ENCODE assay signal across 30 mouse cellular contexts in the genomic region with DNA sequence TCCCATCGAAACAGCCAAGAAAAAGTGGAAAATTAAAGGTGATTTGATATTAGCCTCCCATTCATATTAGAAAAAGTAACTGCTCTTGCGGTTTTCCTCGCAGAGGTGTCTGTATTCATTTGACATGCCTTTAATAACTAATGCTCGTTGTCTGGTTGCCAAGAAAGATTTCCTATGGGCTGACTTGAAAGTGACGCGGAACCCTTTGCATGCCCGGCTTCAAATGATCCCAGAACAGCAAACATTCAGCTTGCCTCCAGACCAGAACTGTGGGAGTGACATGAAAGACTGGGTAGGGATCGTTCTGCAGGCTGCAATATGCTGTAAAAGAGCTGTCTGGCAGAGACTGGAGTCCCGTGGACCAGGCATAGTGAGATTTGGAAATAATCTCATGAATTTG.
DNase-seq lines count a peak whose midpoint lies in the region; ATAC-seq lines count a peak whose summit lies in the region.
"Had no signal": no experiment of that assay in that cellular context is flagged by ENCODE, and none has a peak within 500 bp of the region (broad histone marks: within the 10 kb centered on the region; RNA-seq: fewer than 3 reads in every experiment).

No protein-coding gene starts in this region.

- ATAC-seq in forebrain, embryonic 14.5 days: no peak
- ATAC-seq in forebrain, embryonic 12.5 days (ENCODE audit: low FRiP score): no peak
- ATAC-seq in midbrain, embryonic 15.5 days (replicated peaks): no peak
- ATAC-seq in midbrain, embryonic 13.5 days: no peak
- ATAC-seq in limb, embryonic 12.5 days (ENCODE audit: insufficient number of reproducible peaks, insufficient read depth, low FRiP score, low TSS enrichment, low read depth): no peak
- ATAC-seq: activated CD4-positive, CD25-positive, alpha-beta regulatory T cell, adult 4 months; forebrain, embryonic 16.5 days; inflammation-experienced regulatory T-cells, adult 6 months; midbrain, embryonic 16.5 days had no signal

- 75% methylated on average over 9 of the region's 9 CpGs for WGBS in forebrain, embryonic 14.5 days
- WGBS in forebrain, embryonic 12.5 days: 78% methylated on average over 9 of the region's 9 CpGs
- WGBS in midbrain, embryonic 15.5 days: 51% methylated on average over 9 of the region's 9 CpGs
- WGBS in midbrain, embryonic 13.5 days: 66% methylated on average over 9 of the region's 9 CpGs
- WGBS in limb, embryonic 12.5 days: 51% methylated on average over 9 of the region's 9 CpGs

- H3K9me3 ChIP-seq in forebrain, embryonic 14.5 days (replicated peaks; ENCODE audit: control insufficient read depth, low read length): no peaks in the 10 kb centered on the region
- H3K9me3 ChIP-seq in forebrain, embryonic 12.5 days: no peaks in the 10 kb centered on the region
- H3K9me3 ChIP-seq in midbrain, embryonic 15.5 days: no peaks in the 10 kb centered on the region
- H3K9me3 ChIP-seq in midbrain, embryonic 13.5 days: no peaks in the 10 kb centered on the region
- H3K9me3 ChIP-seq in limb, embryonic 12.5 days: no peaks in the 10 kb centered on the region
- H3K9me3 ChIP-seq: hindbrain, embryonic 15.5 days; neural tube, embryonic 13.5 days had no signal

- H3K4me1 ChIP-seq in forebrain, embryonic 14.5 days (ENCODE audit: control insufficient read depth, insufficient read depth, low read length): peaks cover 11% of the 10 kb centered on the region
- peaks cover 24% of the 10 kb centered on the region for H3K4me1 ChIP-seq in forebrain, embryonic 12.5 days
- H3K4me1 ChIP-seq in midbrain, embryonic 15.5 days: peaks cover 36% of the 10 kb centered on the region
- H3K4me1 ChIP-seq in midbrain, embryonic 13.5 days (replicated peaks): peaks cover 47% of the 10 kb centered on the region
- H3K4me1 ChIP-seq in limb, embryonic 12.5 days (replicated peaks): peaks cover 28% of the 10 kb centered on the region

- no peaks in the 10 kb centered on the region for H3K36me3 ChIP-seq in forebrain, embryonic 14.5 days (ENCODE audit: control insufficient read depth, insufficient read depth, low read length)
- H3K36me3 ChIP-seq in forebrain, embryonic 12.5 days (replicated peaks): no peaks in the 10 kb centered on the region
- no peaks in the 10 kb centered on the region for H3K36me3 ChIP-seq in midbrain, embryonic 15.5 days (replicated peaks)
- no peaks in the 10 kb centered on the region for H3K36me3 ChIP-seq in midbrain, embryonic 13.5 days
- no peaks in the 10 kb centered on the region for H3K36me3 ChIP-seq in limb, embryonic 12.5 days
- H3K36me3 ChIP-seq: heart, embryonic 12.5 days; hindbrain, embryonic 15.5 days; neural tube, embryonic 13.5 days had no signal

- no peak overlapping the region for H3K4me2 ChIP-seq in forebrain, embryonic 14.5 days (ENCODE audit: low read length)
- H3K4me2 ChIP-seq in forebrain, embryonic 12.5 days: no peak overlapping the region
- no peak overlapping the region for H3K4me2 ChIP-seq in midbrain, embryonic 15.5 days
- no peak overlapping the region for H3K4me2 ChIP-seq in midbrain, embryonic 13.5 days (replicated peaks)
- H3K4me2 ChIP-seq in limb, embryonic 12.5 days: no peak overlapping the region
- H3K4me2 ChIP-seq: heart, embryonic 12.5 days; hindbrain, embryonic 15.5 days; liver, embryonic 11.5 days; neural tube, embryonic 13.5 days had no signal

- DNase-seq in forebrain, embryonic 14.5 days (ENCODE audit: low spot score): peak; percentile 25
- no peak for DNase-seq in adipocyte (ENCODE audit: low spot score)
- DNase-seq in right cerebral cortex, postnatal 4 days: no peak
- no peak for DNase-seq in kidney, postnatal 36 days
- DNase-seq: adrenal gland, adult 8-10 months; cerebellum, adult 11-12 months; cerebellum, postnatal 10 days; gastrocnemius, adult 2 months; heart, adult 2 months; heart, postnatal 4 days; kidney, adult 11 months; kidney, postnatal 14 days; lung, postnatal 4 days; thymus, adult 18-20 months; thymus, postnatal 25 days had no signal

- H3K9ac ChIP-seq in forebrain, embryonic 14.5 days (ENCODE audit: low read length): no peak overlapping the region
- H3K9ac ChIP-seq in forebrain, embryonic 12.5 days: no peak overlapping the region
- H3K9ac ChIP-seq in midbrain, embryonic 15.5 days: no peak overlapping the region
- H3K9ac ChIP-seq in midbrain, embryonic 13.5 days (replicated peaks): no peak overlapping the region
- no peak overlapping the region for H3K9ac ChIP-seq in limb, embryonic 12.5 days (replicated peaks)
- H3K9ac ChIP-seq: heart, embryonic 12.5 days; hindbrain, embryonic 15.5 days; neural tube, embryonic 13.5 days had no signal

- H3K27ac ChIP-seq in forebrain, embryonic 14.5 days (ENCODE audit: low read depth, low read length): no peak overlapping the region
- H3K27ac ChIP-seq in forebrain, embryonic 12.5 days: no peak overlapping the region
- H3K27ac ChIP-seq in midbrain, embryonic 15.5 days: peak overlapping the region; percentile 31; the same call in 1 of the 2 replicates
- H3K27ac ChIP-seq in midbrain, embryonic 13.5 days: no peak overlapping the region
- peak overlapping the region; percentile 17; the same call in 1 of the 2 replicates for H3K27ac ChIP-seq in limb, embryonic 12.5 days
- H3K27ac ChIP-seq: gastrocnemius, adult 2 months; heart, adult 2 months; hindbrain, embryonic 15.5 days; layer of hippocampus, adult 2 months; neural tube, embryonic 13.5 days had no signal

- H3K27me3 ChIP-seq in forebrain, embryonic 14.5 days (replicated peaks; ENCODE audit: control insufficient read depth, insufficient read depth, low read length): no peaks in the 10 kb centered on the region
- peaks cover 12% of the 10 kb centered on the region; the same call in 1 of the 2 replicates for H3K27me3 ChIP-seq in forebrain, embryonic 12.5 days
- H3K27me3 ChIP-seq in midbrain, embryonic 15.5 days (replicated peaks): no peaks in the 10 kb centered on the region
- peaks cover 14% of the 10 kb centered on the region for H3K27me3 ChIP-seq in midbrain, embryonic 13.5 days
- H3K27me3 ChIP-seq in limb, embryonic 12.5 days: peaks cover 93% of the 10 kb centered on the region
- H3K27me3 ChIP-seq: CH12.LX; hindbrain, embryonic 15.5 days; neural tube, embryonic 13.5 days had no signal

- no peak overlapping the region for H3K4me3 ChIP-seq in forebrain, embryonic 14.5 days (ENCODE audit: low read depth, low read length)
- H3K4me3 ChIP-seq in forebrain, embryonic 12.5 days (replicated peaks): no peak overlapping the region
- H3K4me3 ChIP-seq in midbrain, embryonic 15.5 days: no peak overlapping the region
- H3K4me3 ChIP-seq in midbrain, embryonic 13.5 days (replicated peaks): no peak overlapping the region
- no peak overlapping the region for H3K4me3 ChIP-seq in limb, embryonic 12.5 days (replicated peaks)
- H3K4me3 ChIP-seq: gastrocnemius, adult 2 months; heart, adult 2 months; heart, embryonic 12.5 days; hindbrain, embryonic 15.5 days; layer of hippocampus, adult 2 months; myocyte; neural tube, embryonic 13.5 days had no signal

Comparison
In these comparisons a context has a peak if more than half of its experiments do, and no peak if none do; other contexts are left out.
1. H3K27ac ChIP-seq: peak in midbrain, embryonic 15.5 days (single experiment) and limb, embryonic 12.5 days (single experiment); none in forebrain, embryonic 14.5 days (single experiment), forebrain, embryonic 12.5 days (single experiment) and midbrain, embryonic 13.5 days (single experiment).